Mouse (Mus musculus) left cerebral cortex, adult 2 months (tissue): ENCODE data around the gene Cnnm1. TPM values are rescaled to one million over a fixed set of nuclear protein-coding genes. Genes with fewer than 3 reads are reported as not detected.

Experiments
- DNase-seq, 2 experiments: peaks; one replicate each; pipeline ENCODE4 v3.0.0; 2021 to 2022; ENCODE audit warnings: low spot score in 2 of 2, mixed read lengths in 1 of 2; ENCODE audit errors: extremely low spot score in 1 of 2
- H3K27ac ChIP-seq: fragments of 200-600 bp; 2 replicates; pipeline ENCODE4 v1.8.1; 2022
- H3K4me3 ChIP-seq: fragments of 200-600 bp; 2 replicates; pipeline ENCODE4 v1.8.1; 2022
- CTCF ChIP-seq: fragments of 200-600 bp; IDR thresholded peaks from 2 replicates; pipeline ENCODE4 v1.8.1; 2022; ENCODE audit warnings: antibody characterized with exemption, mild to moderate bottlenecking, moderate library complexity
- intact Hi-C: fragments of 180-260 bp; cut with DNase I; formaldehyde crosslinking; loops from one replicate; pipeline ENCODE4 v1.15.1; 2025
- total RNA-seq, 2 experiments: library from RNA; stranded (reverse); gene quantifications; 2 replicates each; pipeline ENCODE4 v1.2.3; 2021

Cnnm1 gene
- total RNA-seq, 2 experiments from 2014 or later: 114 to 116 TPM

DNA sequence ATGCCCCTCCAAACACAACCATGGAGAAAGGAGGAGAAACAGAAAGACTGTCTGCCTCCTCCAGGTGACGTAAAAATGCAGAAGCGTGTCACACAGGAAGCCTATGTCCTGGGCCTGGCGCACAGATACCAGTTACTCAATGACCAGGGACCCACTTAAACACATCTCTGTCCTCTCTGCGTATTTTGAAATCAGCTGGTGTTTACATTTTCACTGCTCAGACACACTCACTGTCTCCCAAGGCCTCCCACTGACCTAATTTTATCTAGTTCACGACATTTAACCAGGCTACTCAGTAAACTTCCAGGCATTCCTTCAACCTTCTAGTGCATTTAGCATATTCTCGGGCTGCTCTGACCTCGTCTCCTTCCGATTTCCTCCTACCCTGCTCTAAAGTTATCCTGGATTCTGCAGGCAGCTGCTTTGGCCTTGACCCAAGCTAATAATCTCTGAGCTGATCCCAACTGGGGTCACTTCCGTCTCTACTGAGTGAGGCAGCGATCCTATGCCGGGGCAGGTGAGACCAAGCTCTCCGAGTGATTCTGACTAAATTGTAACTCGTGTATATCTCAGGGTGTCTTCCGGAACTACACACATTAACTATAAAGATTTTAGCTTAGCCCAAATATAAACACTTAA, 76.3 kb downstream of the Cnnm1 start:
- TF ChIP-seq CTCF: no peak
- intact Hi-C loops: no loop called here
- Histone ChIP-seq H3K4me3 (no peak overlapping the region), H3K27ac (no peak overlapping the region)
- no peak for DNase-seq

DNA sequence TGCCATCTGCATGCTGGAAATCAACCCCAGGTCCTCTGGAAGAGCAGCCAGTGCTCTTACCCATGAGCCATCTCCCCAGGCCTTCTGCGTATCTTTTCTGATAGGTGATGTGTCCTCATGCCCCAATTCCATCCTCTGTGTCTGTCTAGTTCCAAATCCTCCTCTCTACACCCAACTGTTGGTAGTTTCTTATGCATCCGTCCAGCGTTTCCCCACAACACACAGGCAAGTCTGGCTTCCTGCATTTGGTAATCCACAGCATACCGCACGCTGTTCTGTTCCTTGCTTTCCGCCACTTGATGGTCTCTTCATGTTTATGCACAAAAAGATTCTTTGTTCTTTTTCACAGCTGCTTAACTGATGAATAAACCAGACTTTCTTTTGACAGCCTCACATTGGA, 77.1 kb downstream of the Cnnm1 start:
- H3K4me3 ChIP-seq: no peak overlapping the region
- intact Hi-C loops: no loop called here
- no peak overlapping the region for H3K27ac ChIP-seq
- no peak for DNase-seq
- no peak for TF ChIP-seq CTCF

GRCm38 (mm10) chr19:43517808-43518207, 77.6 kb downstream of the Cnnm1 start:
- Histone ChIP-seq H3K4me3 (no peak overlapping the region), H3K27ac (no peak overlapping the region)
- TF ChIP-seq CTCF: no peak
- intact Hi-C loops: no loop called here
- DNase-seq: no peak

GRCm38 (mm10) chr19:43518261-43518660, 78.0 kb downstream of the Cnnm1 start:
- no peak for TF ChIP-seq CTCF
- intact Hi-C loops: no loop called here

GRCm38 (mm10) chr19:43519226-43519625, 79.0 kb downstream of the Cnnm1 start:
- H3K4me3 ChIP-seq: peak overlapping the region; percentile 28
- intact Hi-C loops: no loop called here
- no peak for DNase-seq

More at GRCm38 (mm10) chr19:43518261-43518660, 78.0 kb downstream of the Cnnm1 start:
- no peak for DNase-seq
- Histone ChIP-seq H3K4me3 (no peak overlapping the region), H3K27ac (no peak overlapping the region)

DNA sequence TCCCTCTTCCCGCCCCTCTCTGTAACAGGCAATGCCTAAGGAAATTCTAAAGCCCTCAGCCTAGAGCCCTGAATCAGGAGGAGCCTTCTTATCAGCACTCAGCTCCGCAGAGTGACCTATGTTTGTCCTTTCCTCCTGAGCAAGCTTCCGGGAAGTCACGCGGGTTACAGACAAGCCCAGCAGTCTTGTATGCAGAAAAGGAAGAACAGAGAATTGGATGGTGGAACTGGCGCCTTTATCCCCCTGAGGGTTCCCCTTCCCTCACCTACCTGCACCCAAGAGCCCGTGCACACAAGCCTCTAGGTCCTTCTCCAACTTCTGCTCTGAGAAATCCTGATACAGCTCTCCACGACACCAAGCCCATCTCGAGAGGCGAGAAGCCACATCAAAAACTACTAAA, 80.2 kb downstream of the Cnnm1 start:
- H3K4me3 ChIP-seq: peak overlapping the region; percentile 55
- H3K27ac ChIP-seq: no peak overlapping the region; the same call in 1 of the 2 replicates
- no peak for TF ChIP-seq CTCF
- DNase-seq: no peak
- intact Hi-C loops: no loop called here

More at GRCm38 (mm10) chr19:43519226-43519625, 79.0 kb downstream of the Cnnm1 start:
- H3K27ac ChIP-seq: peak overlapping the region; percentile 59
- no peak for TF ChIP-seq CTCF

DNA sequence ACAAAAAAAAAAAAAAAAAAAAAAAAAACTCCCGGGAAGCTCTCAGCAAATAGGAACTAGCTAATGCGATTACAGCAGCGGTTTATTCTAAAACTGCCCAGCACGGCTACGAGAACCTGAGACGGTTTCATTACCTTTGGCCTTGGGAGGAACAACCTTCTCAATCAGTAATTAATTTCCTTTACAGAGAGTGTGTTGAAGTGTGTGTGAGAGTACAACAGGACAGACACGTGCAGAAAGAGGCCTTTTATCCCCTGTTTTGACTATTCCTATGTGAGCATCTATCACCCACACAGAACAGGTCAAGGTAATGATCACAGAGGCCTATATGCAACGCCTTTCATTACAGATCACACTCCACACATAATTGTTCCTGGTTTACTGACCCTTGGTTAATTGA, 81.1 kb downstream of the Cnnm1 start:
- DNase-seq: no peak
- Histone ChIP-seq H3K4me3 (peak overlapping the region; percentile 55), H3K27ac (peak overlapping the region; percentile 69; the same call in 1 of the 2 replicates)
- intact Hi-C loops: no loop called here
- no peak for TF ChIP-seq CTCF

GRCm38 (mm10) chr19:43521996-43522395, 81.8 kb downstream of the Cnnm1 start:
- intact Hi-C loops: no loop called here
- peak overlapping the region; percentile 69 for H3K27ac ChIP-seq
- DNase-seq: no peak
- peak overlapping the region; percentile 55 for H3K4me3 ChIP-seq
- TF ChIP-seq CTCF: no peak

DNA sequence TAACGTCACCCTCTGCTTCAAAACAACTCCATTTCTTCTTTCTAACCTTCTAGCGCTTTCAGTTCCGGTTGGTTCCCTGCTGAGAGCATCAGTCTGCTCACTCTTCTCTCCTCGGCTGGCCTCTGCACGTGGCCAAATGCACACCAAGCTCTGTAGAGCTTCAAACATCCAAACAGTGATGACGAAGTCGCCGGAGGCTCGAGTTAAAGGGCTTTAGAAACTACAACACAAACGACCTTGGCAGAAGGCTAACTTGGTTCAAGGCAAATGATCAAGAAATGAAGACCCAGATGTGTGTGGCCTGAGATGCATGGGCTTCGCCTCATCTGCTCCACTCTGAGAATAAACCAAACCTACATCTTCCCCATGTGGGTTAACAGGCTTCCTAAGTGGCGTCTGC, 83.3 kb downstream of the Cnnm1 start:
- intact Hi-C loops: no loop called here
- peak overlapping the region; percentile 69 for H3K4me3 ChIP-seq
- DNase-seq: no peak
- no peak for TF ChIP-seq CTCF
- peak overlapping the region; percentile 96 for H3K27ac ChIP-seq

GRCm38 (mm10) chr19:43524187-43525103, 84.2 kb downstream of the Cnnm1 start, which contains the start of gene Got1:
Got1 (minus strand) TSS chr19:43524605.
- DNase-seq: peak; percentile 94 to 95
- intact Hi-C loops: loop anchor here (2.0 to 5.0 kb wide), 2 partner anchors 28 to 228 kb away; partner anchors contain the start of genes Cox15 and Cutc
- peak within 1 kb of the TSS; percentile 99 for H3K27ac ChIP-seq
- H3K4me3 ChIP-seq: peak within 1 kb of the TSS; percentile 69
- no peak for TF ChIP-seq CTCF

GRCm38 (mm10) chr19:43525104-43525482, 84.9 kb downstream of the Cnnm1 start:
- peak overlapping the region; percentile 99 for H3K27ac ChIP-seq
- intact Hi-C loops: loop anchor here (2.0 to 5.0 kb wide), 2 partner anchors 28 to 227 kb away; partner anchors contain the start of genes Cox15 and Cutc
- no peak for TF ChIP-seq CTCF
- peak; percentile 46 to 49 for DNase-seq
- peak overlapping the region; percentile 69 for H3K4me3 ChIP-seq

DNA sequence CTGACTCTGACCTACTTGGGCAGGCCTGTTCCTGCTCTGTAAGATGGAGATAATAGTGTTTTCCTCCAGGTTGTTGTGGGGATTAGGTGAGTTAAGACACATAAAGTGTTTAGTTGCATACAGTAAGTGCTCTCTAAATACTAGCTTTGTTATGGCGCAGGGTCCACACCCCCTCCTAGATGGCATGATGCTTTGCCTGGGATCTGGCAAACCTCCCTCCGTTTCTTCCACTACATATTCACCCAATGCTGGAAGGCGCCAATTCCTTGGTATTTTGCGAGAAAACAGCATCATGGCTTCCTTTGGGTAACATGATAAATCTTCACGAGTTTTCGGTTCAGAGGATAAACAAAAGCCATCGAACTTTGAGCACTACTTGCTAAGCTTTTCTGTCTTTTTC, 85.3 kb downstream of the Cnnm1 start:
- TF ChIP-seq CTCF: no peak
- intact Hi-C loops: loop anchor here (2.0 to 5.0 kb wide), 2 partner anchors 29 to 227 kb away; partner anchors contain the start of genes Cox15 and Cutc

More for the DNA sequence above, 85.3 kb downstream of the Cnnm1 start:
- DNase-seq: no peak
- Histone ChIP-seq H3K27ac (peak overlapping the region; percentile 99), H3K4me3 (peak overlapping the region; percentile 69)
